Mouse (Mus musculus) erythroid progenitor cell, adult 5-6 weeks (primary cell): ENCODE measurements around the gene Ppme1. TPM values are rescaled to one million over a fixed set of nuclear protein-coding genes. Genes with fewer than 3 reads are reported as not detected.

ENCODE experiments used
- ATAC-seq: replicated peaks from 2 replicates; pipeline ENCODE4 v1.8.0; 2016; ENCODE audit warnings: moderate number of reproducible peaks, mild to moderate bottlenecking, moderate TSS enrichment, inconsistent platforms; ENCODE audit not compliant: poor library complexity, low FRiP score, severe bottlenecking
- total RNA-seq, 2 experiments: library from RNA; stranded (forward) in 1 of 2; stranded (reverse) in 1 of 2; fragments of 150-400 nt in 1 of 2; fragments of 186-747, 209-891 nt in 1 of 2; gene quantifications; 2 replicates each; pipeline versions ENCODE4 v1.2.3 to v1.2.4; 2015 to 2017; ENCODE audit warnings: low replicate concordance in 2 of 2

Ppme1 gene
- total RNA-seq, 2 experiments from 2014 or later, result 11.3 to 14.7 TPM

DNA sequence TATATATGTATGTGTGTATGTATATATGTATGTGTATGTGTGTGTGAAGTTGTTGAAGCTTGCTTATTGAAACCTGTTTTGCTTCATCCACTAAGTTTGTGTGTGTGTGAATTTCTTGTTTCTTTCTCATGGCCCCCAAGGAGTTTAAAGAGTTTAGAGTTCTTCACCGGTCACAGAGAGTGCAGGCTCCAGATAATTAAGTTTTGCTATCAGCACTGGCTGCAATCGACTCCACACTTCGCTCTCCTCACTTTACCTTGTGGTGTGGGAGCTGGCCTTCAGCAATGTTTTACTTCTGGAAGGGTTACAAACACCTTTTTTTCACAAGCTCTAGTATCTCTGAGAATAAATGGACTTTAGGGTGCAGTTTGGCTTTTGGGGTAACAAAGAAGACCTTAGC is 40.8 kb downstream of the Ppme1 start:
- no peak for ATAC-seq

DNA sequence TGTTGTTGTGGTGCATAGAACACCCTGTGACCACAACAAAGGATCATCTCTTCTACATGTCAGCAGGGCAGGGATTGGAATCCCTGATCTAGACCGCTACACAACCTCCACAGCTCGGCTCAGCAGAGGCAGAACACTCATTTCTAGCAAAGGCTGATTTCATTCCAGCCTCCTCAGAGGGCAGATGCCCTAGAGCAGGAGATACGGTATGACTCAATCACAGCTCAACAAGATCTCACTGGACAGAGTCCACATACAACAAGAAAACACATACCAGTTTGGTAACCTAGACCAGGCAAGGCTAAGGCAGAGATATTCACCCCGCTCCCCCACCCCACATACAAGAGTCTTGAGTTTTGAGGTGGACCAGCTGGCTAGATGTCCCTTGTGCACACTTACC is 43.5 kb downstream of the Ppme1 start:
- ATAC-seq, result no peak

DNA sequence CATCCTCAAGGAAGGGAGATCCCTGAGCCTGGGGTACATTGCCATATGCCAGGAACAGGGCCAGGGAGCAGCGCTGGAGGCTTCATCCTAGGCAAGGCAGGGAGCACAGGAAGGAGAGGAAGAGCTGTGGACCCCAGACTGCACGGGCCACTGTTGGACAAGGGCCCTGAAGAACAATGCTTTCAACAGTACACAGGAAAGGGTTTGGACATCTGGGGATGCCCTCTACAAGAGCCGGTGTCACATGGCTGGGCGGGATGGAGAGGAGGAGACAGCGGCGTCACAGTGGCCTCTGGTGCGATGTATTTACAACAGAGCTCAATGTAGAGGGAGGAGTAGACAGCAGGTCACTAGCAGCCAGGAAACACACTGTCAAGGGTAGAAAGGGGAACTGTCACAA is 44.6 kb downstream of the Ppme1 start:
- no peak for ATAC-seq

DNA sequence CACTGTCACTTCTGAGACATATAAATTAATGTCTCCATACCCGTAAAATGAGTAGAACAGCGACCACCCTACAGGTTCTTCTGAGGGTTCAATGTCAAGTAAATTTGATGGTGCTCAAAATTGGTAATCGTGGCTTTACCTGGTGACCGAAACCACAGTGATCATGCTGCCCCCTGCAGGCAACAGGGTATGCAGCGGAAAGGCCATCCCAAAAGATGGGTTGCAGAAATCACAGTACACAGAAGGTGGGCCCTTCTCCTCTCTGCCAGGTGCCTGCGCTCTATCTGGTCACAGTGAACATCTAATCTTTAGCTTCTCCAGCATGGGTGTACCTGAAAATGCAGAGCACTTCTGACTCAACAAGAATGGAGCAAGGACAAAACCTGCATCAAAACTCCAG is 46.6 kb downstream of the Ppme1 start:
- no peak for ATAC-seq

DNA sequence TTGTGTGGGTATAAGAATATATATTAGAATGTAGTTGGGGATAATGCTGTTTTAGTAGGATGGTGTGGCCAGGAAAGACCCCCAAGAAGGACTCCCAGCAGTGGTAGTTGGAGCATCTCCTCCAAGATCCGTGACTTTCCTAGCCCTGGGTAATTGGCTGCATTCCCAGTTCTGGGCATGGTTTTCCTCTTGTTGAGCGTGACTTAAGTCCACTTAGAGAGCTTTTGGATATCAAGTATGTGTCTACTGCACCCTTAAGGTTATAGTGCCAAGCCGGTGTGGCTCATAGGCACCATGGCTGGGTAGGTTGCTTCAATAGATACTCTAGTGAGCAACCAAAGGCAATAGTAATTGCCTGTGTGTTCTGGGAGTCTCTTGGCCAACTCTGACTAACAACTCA is 48.4 kb downstream of the Ppme1 start:
- ATAC-seq, result no peak

DNA sequence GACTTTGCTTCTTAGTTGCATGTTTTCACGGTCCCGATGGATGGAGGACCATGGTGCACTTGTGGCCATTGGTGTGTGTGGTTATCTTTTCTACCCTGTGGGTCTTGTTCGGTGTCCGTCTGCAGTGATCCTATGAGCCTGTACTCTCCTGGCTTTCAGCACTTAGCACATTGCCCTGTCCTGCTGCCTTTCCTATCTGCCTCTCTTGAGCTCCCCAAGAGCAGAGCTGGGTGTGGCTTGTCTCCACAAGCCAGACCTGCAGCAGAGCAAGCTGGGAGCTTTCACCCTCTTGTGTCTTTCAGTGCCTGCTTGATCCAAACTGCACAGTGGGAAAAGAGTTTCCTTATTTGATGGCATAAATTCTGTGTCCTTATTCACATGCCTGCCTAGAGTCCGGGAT is 54.6 kb downstream of the Ppme1 start:
- ATAC-seq, result no peak

DNA sequence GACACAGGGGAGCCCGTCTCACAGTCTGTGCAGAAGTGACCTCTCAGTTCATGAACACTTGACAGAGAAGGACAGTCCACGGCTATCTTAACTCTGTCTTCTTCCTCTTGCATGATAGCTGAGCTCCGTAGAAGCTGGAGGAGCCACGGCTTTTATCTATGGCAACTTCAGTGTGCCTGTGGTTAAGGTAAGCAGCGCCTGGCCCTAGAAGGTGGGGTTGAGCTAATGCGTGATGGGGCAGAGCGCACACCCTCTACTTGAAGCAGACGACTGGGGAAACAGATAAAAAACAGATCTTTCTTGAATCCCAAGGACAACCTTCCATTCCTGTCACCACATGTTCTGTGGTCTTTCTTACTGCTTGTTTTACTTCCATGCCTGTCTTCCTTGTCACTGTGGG is 55.2 kb downstream of the Ppme1 start:
- ATAC-seq, result no peak; the same call in 1 of the 2 replicates

DNA sequence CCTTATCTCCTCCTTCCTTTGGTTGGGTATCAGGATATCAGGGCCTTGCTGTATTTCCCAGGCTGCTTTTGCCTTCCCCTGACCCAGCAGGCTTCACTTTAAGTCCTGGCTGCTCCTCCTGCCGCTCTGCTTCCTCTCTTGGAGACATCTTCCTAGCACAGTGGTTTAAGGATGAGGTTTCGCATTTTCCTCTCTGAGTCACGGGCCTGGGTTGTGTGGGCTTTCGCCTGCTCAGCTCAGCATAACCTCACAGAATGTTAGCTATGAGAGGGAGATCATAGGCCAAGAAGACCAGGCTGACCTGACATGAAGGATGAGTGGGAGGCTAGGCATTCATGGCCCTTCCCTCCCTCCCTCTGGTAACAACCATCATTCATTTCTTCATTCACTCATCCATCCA is 59.4 kb downstream of the Ppme1 start:
- no peak for ATAC-seq

DNA sequence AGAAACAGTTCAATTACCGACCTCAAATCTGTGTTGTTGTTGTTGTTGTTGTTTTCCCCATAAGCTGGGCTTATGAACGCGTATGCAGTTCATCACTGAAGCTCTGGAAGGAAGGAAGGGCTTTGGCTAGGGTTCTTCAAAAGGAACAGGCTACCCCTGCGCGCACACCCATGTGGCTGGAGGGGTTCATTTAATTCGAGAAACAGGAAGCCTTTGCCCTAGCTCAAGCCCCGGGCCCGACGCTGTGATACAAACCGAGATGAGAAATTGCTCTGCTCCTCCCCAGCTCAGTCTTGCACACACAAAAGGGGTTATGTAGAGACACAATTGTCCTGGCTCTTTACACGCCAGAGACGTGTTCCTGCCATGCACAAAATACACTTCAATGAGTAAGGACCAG is 61.8 kb downstream of the Ppme1 start:
- no peak for ATAC-seq

DNA sequence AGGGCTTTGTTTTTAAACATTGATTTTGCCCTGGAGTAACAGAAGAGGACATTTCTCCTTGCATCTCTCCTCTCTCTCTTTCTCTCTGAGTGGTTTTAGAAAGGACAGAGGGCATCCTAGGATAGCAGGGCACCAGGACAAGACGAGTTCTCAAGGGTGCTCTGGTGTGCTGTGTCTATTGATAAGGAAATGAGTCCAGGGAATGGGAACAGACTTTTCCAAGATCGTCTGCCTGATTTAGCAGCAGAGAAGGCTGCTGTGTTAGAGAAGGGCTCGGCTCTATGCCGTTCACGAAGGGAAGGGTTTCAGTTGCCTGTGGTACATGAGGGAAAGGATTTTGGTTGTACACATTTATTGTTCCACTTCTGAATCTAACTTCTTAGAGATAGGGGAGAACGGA is 62.4 kb downstream of the Ppme1 start:
- ATAC-seq, result no peak

DNA sequence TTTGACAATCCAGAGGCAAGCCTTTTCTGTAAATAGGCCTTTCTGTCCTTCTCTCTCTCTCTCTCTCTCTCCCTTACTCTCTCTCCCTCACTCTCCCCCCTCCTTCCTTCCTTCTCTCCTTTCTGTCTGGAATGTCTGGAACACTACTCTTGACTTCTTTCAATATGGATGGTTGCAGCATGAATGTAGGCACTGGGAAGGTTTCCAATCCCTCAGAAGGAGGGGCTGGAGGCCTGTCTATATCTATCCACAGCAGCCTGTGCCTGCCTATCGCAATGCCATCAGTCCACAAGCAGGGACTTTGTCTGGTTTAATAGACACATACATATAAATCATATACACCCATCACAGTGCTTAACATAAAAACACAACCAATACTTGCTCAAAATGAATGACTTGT is 62.9 kb downstream of the Ppme1 start:
- ATAC-seq, result no peak

DNA sequence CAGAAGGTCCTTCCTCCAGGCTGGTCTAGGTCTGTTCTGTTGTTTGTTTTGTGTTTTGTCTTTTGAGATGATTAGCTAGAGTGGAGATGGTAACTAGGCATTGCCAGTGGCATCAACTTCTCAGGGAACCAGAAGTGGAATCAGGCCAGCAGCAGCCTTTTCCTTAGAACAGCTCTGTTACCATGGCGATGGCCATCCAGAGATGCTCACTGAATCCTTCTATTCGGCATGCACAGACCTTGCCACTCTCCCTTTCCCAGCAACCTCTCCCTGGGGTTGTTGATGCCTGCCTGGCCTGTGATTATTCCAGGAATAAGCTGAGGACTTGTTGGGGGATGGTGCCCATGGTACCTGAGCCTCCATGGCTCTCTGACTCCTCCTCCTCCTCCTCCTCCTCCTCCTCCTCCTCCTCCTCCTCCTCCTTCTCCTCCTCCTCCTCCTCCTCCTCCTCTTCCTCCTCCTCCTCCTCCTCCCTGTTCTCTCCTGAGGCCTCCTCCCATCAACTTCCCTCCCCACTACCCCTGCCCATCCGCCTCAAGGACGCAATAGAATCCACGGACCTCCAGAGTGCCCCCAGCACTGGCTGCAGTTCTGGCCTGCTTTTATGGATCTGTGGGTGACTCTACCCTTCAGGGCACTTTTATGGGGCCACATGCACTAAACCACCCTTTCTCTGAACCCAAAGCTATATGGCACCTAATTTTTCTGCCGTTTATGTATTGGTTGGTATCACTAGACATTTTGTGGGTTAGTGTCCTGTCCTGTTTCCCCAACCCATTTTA is 64.0 kb downstream of the Ppme1 start:
- no peak for ATAC-seq

DNA sequence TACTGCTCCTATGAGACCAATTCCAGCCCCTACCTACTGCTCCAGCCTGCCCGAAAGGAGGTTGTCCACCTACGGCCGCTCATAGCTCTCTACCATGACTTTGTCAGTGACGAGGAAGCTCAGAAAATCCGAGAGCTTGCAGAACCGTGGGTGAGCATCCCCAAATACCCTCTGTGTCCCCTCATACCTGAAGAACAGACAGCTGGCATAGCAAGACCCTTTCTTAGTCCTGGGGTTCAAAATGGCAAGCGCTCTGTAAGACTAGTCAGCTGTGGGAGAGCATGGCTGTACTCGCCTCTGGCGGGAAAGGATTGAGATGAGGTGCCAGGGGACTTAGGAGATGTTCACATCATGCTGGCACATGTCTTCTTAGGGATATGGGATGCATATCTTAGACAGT is 66.2 kb downstream of the Ppme1 start:
- ATAC-seq, result no peak

DNA sequence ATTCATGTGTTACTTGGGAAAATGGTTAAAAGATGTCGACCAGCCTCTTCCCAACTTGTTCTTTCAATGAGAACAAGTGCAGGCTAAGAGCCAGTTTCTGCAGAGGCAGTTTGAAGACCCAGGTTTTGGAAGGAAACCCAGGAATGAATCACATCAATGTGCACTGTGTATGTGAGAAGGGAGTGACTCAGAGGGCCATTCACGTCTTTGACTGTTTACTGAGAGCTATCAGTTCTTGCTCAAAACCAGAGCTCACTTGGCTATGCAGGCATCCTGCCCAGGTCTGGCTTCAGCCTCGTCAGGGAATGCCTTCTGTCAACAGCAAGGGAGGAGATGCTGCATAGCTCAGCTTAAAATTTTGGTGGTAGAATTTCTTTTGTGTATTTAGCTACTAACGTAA is 69.8 kb downstream of the Ppme1 start:
- ATAC-seq, result no peak

DNA sequence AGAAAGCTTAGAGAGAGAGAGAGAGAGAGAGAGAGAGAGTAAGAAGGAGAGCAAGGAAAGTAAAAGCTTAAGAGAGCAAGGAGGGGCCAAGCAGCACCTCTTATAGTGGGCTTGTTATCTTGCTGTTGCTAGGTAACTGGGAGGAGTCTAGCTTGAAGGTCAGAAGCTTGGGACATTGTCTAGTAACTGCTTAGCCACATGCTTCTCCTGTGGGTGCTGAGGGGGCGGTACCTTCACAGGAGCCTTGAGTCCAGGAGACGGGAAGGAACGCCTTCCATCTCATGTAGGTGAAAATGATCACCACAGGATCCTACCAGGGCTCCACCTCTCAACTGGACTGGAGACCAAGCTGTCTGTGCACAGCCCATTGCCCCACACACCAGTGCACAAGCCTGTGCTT is 70.7 kb downstream of the Ppme1 start:
- no peak for ATAC-seq

DNA sequence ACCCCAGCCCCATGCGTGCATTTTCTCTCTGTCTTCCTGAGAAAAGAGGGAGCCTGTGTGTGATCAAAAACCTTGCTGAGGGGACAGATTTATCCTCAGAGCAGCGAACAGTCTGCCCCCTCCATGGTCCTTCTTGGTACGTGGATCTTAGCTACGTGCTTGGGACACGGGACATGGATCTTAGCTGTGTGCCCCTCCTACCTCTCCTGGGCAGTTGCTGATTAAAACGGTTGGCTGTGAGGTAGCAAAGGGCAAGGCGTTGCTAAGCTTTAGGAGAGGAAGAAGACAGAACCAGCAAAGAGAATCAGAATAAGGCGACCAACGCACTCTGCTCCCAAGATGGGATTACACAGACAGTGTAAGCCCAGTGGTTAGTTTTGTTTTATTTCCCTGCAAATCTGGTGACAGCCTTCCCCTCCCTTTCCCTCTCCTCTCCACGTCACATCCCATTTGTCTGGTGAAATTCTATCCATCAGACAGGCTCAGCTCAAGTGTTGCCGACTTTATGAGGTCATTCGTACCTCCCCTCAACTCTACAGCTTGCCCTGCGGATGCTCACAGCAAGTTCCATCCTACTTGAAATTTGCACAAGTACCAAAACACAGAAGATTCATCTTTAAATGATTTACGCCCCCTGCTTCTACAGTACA is 73.1 kb downstream of the Ppme1 start:
- ATAC-seq, result no peak

DNA sequence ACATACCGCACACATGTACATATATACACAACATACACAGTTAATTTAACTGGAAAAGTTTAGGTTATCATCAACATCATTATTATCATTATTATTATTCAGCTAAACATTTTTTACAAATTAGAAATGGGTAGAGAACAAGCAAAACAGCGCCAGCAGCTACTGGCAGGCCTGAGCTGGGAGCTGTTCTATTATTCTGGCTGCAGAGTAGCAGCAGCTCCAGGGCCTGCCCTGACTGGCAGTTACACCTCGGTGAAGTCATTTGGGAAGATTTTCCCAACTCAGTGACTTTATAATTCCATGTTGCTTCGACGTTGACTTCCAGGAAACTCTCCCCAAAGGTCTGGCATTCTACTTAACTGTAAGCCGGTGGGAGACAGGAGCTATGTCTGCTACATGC is 75.4 kb downstream of the Ppme1 start:
- ATAC-seq, result no peak

DNA sequence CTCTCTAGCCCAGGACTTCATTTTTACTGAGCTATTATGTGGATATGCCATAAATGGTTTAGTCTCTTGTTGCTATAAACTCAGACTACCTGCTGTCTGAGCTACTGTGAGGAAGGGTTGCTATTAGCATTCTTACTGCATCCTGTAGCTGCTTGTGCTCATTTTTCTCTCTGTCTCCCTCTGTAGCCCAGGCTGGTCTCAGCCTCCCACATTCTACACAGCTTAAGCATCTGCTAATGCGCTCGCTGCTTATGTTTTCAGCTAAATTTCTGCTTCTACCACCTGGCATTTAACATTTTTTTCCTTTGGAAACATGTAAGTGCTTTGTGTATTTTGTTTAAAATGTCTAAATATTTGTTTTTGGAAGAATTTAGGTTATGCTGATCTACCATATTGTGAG is 76.4 kb downstream of the Ppme1 start:
- ATAC-seq, result no peak

DNA sequence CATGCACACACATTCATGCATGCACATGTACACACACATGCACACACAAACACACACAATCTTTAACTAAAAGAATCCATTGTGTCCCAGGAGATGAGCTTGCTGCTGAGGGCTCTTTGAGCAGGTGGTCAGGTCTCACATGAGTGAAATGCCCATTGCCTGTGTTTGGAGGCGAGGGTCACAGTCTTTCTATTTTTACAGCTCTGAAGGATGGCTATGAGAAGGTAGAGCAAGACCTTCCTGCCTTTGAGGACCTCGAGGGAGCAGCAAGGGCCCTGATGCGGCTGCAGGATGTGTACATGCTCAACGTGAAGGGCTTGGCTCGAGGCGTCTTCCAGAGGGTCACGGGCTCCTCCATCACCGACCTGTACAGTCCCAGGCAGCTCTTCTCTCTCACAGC is 78.6 kb downstream of the Ppme1 start:
- no peak for ATAC-seq

DNA sequence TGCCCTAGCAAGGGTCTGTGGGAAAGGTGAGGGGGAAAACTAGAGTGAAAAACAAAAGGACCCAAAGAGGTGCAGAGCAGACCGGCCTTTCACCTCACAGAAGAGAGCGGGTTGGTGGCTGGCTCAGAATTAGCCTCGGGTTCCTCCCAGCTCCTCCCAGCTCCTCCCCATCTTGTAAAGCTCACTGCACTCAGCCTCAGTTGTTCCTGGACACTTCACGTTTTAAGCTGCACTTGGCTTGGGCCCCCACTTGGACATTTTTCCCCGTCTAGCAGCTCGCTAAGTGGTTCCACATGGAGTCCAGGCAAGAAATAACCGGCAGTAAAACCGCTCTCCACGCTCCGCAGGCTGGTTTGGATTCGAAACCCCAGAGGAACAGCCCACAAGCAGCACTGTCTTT is 83.5 kb downstream of the Ppme1 start:
- no peak for ATAC-seq

DNA sequence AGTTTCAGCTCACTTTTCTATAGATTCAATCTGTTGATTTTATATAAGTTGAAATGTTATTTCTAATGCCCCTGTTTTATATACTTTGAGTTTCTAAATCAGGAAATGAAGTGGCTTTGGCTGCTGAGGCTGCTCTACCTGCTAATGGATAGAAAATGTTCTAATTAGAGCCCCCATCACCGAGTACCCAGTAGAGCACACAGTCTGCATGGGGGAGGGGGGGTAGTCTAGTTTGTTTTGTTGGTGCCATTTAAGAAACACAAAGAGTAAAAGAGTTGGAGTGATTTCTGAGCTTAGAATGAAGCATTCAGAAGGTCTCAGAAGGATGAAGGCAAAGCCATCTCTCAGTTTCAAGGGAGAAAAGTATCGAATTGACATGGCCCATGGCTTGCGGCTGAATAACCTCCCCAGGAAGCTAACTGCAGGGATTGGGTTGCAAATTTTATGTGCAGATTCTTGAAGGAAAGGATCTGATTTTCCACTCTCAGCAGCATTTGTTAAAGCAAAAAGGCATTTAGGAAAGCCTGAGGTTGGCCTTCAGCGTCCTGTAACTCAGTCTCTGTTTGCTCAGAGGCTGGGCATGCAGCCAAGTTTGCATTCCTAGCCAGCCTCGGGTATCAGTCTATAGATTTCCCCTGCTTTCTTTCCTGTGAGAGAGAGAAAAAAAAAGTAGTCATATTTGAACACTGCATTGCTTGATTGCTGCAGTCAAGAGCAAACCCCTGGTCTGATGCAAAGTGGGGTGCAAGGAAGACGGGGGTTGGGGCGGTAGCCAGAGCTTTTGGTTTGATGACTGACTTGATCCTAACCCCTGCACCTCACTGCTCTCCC is 84.1 kb downstream of the Ppme1 start:
- no peak for ATAC-seq
